Mouse (Mus musculus) ES-E14 (cell line): ENCODE measurements around the gene Fyn.

Experiments used
- CHD2 ChIP-seq: IDR thresholded peaks from 2 replicates; pipeline ENCODE4 v1.6.1; 2014; ENCODE audit warnings: mild to moderate bottlenecking, low read depth, low read length, inconsistent platforms
- HCFC1 ChIP-seq: IDR thresholded peaks from 2 replicates; pipeline ENCODE4 v1.6.1; 2012; ENCODE audit warnings: low read length, inconsistent platforms, borderline replicate concordance; ENCODE audit not compliant: insufficient read depth
- MAFK ChIP-seq: IDR thresholded peaks from 2 replicates; pipeline ENCODE4 v1.6.1; 2014; ENCODE audit warnings: mild to moderate bottlenecking, low read depth, low read length, inconsistent platforms; ENCODE audit not compliant: insufficient read depth
- ZC3H11A ChIP-seq: IDR thresholded peaks from 2 replicates; pipeline ENCODE4 v1.6.1; 2012; ENCODE audit warnings: low read depth, mild to moderate bottlenecking, inconsistent platforms, low read length, borderline replicate concordance
- ZNF384 ChIP-seq: IDR thresholded peaks from 2 replicates; pipeline ENCODE4 v1.6.1; 2012; ENCODE audit warnings: low read depth, low read length, inconsistent platforms

GRCm38 (mm10) chr10:39582385-39582784 is 213.7 kb downstream of the Fyn start:
- TF ChIP-seq MAFK (no peak), ZNF384 (no peak), ZC3H11A (no peak), HCFC1 (no peak), CHD2 (no peak)
